Mouse (Mus musculus) forebrain, embryonic 11.5 days (tissue): ENCODE results near the gene Wdr20. TPM values are rescaled to one million over a fixed set of nuclear protein-coding genes. Genes with fewer than 3 reads are reported as not detected.

ENCODE experiments used
- ATAC-seq: fragments of 200-750 bp; cut with Nextera tagmentation; replicated peaks from 2 replicates; pipeline ENCODE4 v1.8.0; 2017; ENCODE audit warnings: moderate TSS enrichment; ENCODE audit not compliant: low FRiP score
- DNase-seq: peaks from one replicate; pipeline ENCODE4 v3.0.0-alpha.2; 2017; ENCODE audit warnings: low spot score
- H3K27ac ChIP-seq: fragments of 300-500 bp; sonication (generic); 2 replicates; pipeline ENCODE4 v1.5.1; 2014; ENCODE audit warnings: low read depth, low read length
- H3K27me3 ChIP-seq: fragments of 300-500 bp; sonication (generic); 2 replicates; pipeline ENCODE4 v1.6.1; 2014; ENCODE audit warnings: mild to moderate bottlenecking, low read length, mixed read lengths; ENCODE audit not compliant: control insufficient read depth, insufficient read depth
- H3K36me3 ChIP-seq: fragments of 300-500 bp; sonication (generic); 2 replicates; pipeline ENCODE4 v1.6.1; 2014; ENCODE audit warnings: mild to moderate bottlenecking, low read length, moderate library complexity, mixed read lengths; ENCODE audit not compliant: control insufficient read depth, insufficient read depth
- H3K4me1 ChIP-seq: fragments of 300-500 bp; sonication (generic); replicated peaks from 2 replicates; pipeline ENCODE4 v1.6.1; 2014; ENCODE audit warnings: low read length, mixed read lengths; ENCODE audit not compliant: control insufficient read depth, insufficient read depth
- H3K4me2 ChIP-seq: fragments of 300-500 bp; sonication (generic); 2 replicates; pipeline ENCODE4 v1.6.1; 2014; ENCODE audit warnings: low read depth, mild to moderate bottlenecking, low read length, moderate library complexity, mixed read lengths; ENCODE audit not compliant: severe bottlenecking
- H3K4me3 ChIP-seq: fragments of 300-500 bp; sonication (generic); 2 replicates; pipeline ENCODE4 v1.5.1; 2014; ENCODE audit warnings: low read depth, low read length
- H3K9ac ChIP-seq: fragments of 300-500 bp; sonication (generic); 2 replicates; pipeline ENCODE4 v1.6.1; 2014; ENCODE audit warnings: low read length
- H3K9me3 ChIP-seq: fragments of 300-500 bp; sonication (generic); 2 replicates; pipeline ENCODE4 v1.6.1; 2016; ENCODE audit warnings: low read length, mixed read lengths; ENCODE audit not compliant: control insufficient read depth
- WGBS: fragments of 180-500 bp; shearing (Covaris S2); extraction: QIAGEN DNeasy Blood & Tissue Kit; methylation state at CpG from one replicate; pipeline ENCODE4 v1.1.7; 2014; 5-methylcytosine and 5-hydroxymethylcytosine counted together
- polyA plus RNA-seq: library from polyadenylated mRNA; unstranded; fragments of >200 nt; fragmentation: Nextera tagmentation; extraction: Ambion mirVana; gene quantifications from 2 replicates; pipeline ENCODE4 v1.2.1, GENCODE M21; 2014

Gene Wdr20
- polyA plus RNA-seq, 1 experiment from 2014 or later: 30.4 TPM

DNA sequence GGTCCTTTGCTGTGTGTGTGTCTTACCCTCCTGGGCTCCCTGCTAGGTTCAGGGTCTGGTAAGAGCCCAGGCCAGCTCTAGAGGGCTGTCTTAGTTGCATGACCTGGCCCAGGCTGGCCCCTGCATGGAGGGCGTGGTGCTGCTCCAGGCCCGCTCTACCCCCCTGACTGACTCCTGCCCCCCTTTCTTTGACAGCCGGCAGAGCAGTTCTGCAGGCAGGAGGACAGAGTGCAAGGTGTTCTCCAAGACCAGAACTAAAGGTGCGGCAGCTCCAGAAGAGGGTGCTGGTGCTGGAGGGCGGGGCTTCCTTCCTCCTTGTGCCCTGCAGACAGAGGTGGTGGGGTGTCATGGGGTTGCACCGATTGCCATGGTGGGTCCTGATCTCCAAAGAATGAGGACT, 59.0 kb downstream of the Wdr20 start:
- no peak overlapping the region for H3K4me3 ChIP-seq
- no peak overlapping the region for H3K9ac ChIP-seq
- WGBS: 86% methylated on average over 6 of the region's 6 CpGs
- H3K9me3 ChIP-seq: no peaks in the 10 kb centered on the region
- H3K27me3 ChIP-seq: no peaks in the 10 kb centered on the region
- ATAC-seq (no peak), DNase-seq (no peak)
- H3K27ac ChIP-seq: no peak overlapping the region
- no peaks in the 10 kb centered on the region for H3K36me3 ChIP-seq
- no peak overlapping the region for H3K4me2 ChIP-seq
- no peaks in the 10 kb centered on the region for H3K4me1 ChIP-seq

DNA sequence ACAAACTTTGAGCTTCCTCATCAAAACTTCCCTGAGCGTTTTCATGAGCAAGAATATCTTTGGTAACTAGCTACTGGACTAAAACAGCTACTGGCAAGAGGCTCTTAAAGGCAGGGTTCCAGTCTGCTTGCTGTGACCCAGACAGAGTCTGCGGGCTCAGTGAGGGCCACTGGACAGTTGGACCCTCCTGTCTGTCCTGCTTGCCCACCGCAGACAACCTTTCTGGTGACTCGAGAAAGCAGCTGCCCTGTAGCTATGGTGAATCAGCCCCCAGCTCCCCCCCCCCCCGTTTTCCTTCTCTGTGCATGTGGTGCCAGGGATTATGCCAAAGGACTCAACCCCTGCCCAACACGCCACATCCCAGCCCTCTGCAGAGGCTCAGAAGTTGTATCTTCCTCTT, 59.5 kb downstream of the Wdr20 start:
- no peak overlapping the region for H3K4me2 ChIP-seq
- no peak overlapping the region for H3K4me3 ChIP-seq
- H3K9ac ChIP-seq: no peak overlapping the region
- WGBS: 83% methylated on average over 6 of the region's 6 CpGs
- no peaks in the 10 kb centered on the region for H3K36me3 ChIP-seq
- no peaks in the 10 kb centered on the region for H3K9me3 ChIP-seq
- H3K27ac ChIP-seq: no peak overlapping the region
- no peaks in the 10 kb centered on the region for H3K4me1 ChIP-seq
- DNase-seq (no peak), ATAC-seq (no peak)
- H3K27me3 ChIP-seq: no peaks in the 10 kb centered on the region

DNA sequence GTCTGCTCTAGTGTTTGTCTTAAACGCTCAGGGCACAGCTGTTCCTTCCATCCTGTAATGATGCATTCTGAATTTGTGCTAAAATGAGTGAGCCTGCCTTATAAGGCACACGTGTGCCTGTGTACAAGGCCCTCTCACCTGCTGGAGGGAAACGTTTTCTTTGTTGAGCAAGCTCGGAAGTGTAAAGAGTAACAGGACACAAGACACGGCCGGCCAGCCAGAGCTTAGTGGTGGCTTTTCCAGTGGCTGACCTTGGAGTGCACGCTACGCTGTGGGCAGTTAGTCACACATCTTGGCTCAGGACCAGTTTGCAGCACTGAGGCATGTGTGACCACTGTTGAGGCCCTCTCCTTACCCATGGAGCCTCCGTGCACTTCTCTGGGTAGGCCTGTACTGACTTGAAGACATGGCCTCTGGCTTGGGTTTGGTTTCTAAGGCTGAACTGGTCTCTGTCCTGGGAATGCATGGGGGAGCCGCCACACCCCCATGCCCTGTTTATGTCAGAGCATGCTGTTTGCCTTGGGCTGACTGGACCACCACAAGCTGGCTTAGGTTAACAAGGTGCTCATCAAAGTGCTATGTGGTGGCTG, 60.2 kb downstream of the Wdr20 start:
- Histone ChIP-seq H3K27me3 (no peaks in the 10 kb centered on the region), H3K9me3 (no peaks in the 10 kb centered on the region), H3K27ac (no peak overlapping the region), H3K4me1 (no peaks in the 10 kb centered on the region), H3K4me2 (no peak overlapping the region), H3K4me3 (no peak overlapping the region), H3K9ac (no peak overlapping the region), H3K36me3 (no peaks in the 10 kb centered on the region)
- ATAC-seq (no peak), DNase-seq (no peak)
- 93% methylated on average over 10 of the region's 10 CpGs for WGBS

- DNase-seq (no peak), ATAC-seq (no peak)
- no peak overlapping the region for H3K4me3 ChIP-seq
- H3K9ac ChIP-seq: no peak overlapping the region
- no peaks in the 10 kb centered on the region for H3K9me3 ChIP-seq
- no peaks in the 10 kb centered on the region for H3K4me1 ChIP-seq
- H3K27me3 ChIP-seq: no peaks in the 10 kb centered on the region
- no peak overlapping the region for H3K27ac ChIP-seq
- H3K36me3 ChIP-seq: no peaks in the 10 kb centered on the region
- H3K4me2 ChIP-seq: no peak overlapping the region
- 95% methylated on average over 4 of the region's 4 CpGs for WGBS
These were observed 61.5 kb downstream of the Wdr20 start for GRCm38 (mm10) chr12:110799226-110799625.

- ATAC-seq: no peak
- H3K4me1 ChIP-seq: 0 out of 2 replicates have a peak, but pooled peaks cover 2% of the 10 kb centered on the region
- no peak overlapping the region for H3K4me3 ChIP-seq
- H3K9me3 ChIP-seq: no peaks in the 10 kb centered on the region
- no peaks in the 10 kb centered on the region for H3K36me3 ChIP-seq
- no peak for DNase-seq
- no peaks in the 10 kb centered on the region for H3K27me3 ChIP-seq
- no peak overlapping the region for H3K9ac ChIP-seq
- no peak overlapping the region for H3K27ac ChIP-seq
- no peak overlapping the region for H3K4me2 ChIP-seq
- WGBS: 83% methylated on average over 10 of the region's 10 CpGs
These were observed 64.2 kb downstream of the Wdr20 start for GRCm38 (mm10) chr12:110801876-110802464.

DNA sequence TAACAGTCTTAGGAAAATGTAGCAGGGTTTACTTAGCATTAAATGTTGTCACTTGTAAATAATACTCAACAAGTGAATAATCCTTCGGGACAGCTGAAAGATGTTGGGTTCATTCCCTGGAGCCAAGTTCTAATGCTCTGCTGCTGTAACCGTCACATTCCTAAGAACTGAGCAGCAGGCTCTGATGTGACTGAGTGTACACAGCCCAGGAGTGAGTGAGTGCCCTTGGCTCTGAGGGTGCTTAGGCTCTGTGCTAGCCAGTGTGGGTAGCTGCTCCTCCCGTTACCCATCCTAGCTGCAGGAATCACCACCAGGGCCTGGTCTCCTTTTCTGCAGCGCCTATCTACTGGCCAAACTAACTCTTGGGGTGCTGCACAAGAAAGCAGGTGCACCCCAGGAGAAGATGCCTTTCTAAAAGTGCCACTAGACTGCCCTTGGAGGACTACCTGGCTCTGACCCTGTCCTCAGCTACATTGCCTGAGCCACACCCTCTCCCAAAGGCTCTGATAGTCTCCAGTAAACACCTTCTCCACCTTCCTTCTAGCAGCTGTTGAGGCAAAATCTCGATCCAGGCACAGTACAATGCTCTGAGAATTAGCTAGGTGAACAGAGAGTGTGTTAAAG, 65.0 kb downstream of the Wdr20 start:
- WGBS: 91% methylated on average over 5 of the region's 5 CpGs
- Histone ChIP-seq H3K9me3 (no peaks in the 10 kb centered on the region), H3K27me3 (no peaks in the 10 kb centered on the region), H3K36me3 (no peaks in the 10 kb centered on the region), H3K4me3 (no peak overlapping the region), H3K27ac (no peak overlapping the region), H3K4me2 (no peak overlapping the region), H3K9ac (no peak overlapping the region), H3K4me1 (0 out of 2 replicates have a peak, but pooled peaks cover 2% of the 10 kb centered on the region)
- ATAC-seq (no peak), DNase-seq (no peak)

DNA sequence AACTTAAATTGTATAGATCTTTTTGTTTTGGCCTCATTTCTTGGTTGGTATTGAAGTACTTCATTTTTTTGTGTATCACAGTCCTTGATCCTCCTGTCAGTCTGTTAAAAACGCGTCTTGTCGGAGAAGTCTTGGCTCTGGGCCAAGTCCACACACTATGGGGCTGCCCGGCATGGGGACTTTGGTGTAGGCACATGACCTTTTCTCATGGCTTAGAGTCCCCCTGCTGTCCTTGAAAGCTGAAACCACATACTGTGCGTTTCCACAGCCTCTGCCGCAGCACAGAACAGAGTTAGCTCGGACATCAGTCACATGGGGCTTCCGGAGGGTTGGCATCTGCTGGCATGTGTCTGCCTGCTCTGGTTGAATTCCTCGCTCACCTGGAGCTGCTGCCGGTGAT, 66.5 kb downstream of the Wdr20 start:
- no peaks in the 10 kb centered on the region for H3K36me3 ChIP-seq
- DNase-seq (peak; percentile 64), ATAC-seq (peak; percentile 60; the same call in 1 of the 2 replicates)
- no peaks in the 10 kb centered on the region for H3K27me3 ChIP-seq
- WGBS: 39% methylated on average over 10 of the region's 10 CpGs
- 0 out of 2 replicates have a peak, but pooled peaks cover 5% of the 10 kb centered on the region for H3K4me1 ChIP-seq
- H3K4me3 ChIP-seq: no peak overlapping the region
- H3K4me2 ChIP-seq: no peak overlapping the region
- no peak overlapping the region for H3K9ac ChIP-seq
- H3K27ac ChIP-seq: no peak overlapping the region
- no peaks in the 10 kb centered on the region for H3K9me3 ChIP-seq

DNA sequence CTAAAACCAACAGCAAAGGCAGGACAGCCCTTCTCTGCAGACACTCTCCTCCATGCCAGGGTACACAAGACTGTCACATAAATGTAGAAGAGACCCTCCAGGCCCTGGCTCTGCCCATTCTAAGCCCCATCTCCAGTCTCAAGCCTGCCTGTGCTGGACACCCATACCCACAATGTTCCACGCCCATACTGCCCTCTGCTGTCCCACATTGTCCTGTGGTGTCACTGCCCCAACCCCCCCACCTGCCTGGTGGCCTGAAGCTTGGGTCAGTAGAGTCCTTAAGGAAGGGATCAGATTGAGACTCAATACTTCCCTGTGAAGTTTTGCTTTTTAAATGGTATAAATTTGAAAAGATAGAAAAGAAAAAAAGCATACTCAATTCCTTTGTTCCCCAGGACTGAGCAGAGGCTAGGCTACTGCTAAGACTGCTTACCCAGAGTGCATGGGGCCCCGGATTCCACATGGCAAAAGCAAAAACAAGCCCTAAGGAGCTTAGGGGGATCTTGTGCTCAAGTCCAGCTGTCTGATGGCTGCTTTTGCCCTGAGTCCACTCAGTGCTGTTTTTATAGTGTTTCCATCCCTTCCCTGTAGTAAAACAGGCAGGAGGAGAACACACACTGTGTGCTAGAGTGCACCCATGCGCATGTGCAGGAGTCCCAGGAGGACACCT, 68.7 kb downstream of the Wdr20 start:
- H3K4me1 ChIP-seq: 0 out of 2 replicates have a peak, but pooled peaks cover 5% of the 10 kb centered on the region
- DNase-seq (no peak), ATAC-seq (no peak)
- WGBS: 73% methylated on average over 3 of the region's 3 CpGs
- H3K27me3 ChIP-seq: no peaks in the 10 kb centered on the region
- no peak overlapping the region for H3K4me2 ChIP-seq
- H3K4me3 ChIP-seq: no peak overlapping the region
- no peaks in the 10 kb centered on the region for H3K9me3 ChIP-seq
- no peak overlapping the region for H3K27ac ChIP-seq
- no peaks in the 10 kb centered on the region for H3K36me3 ChIP-seq
- no peak overlapping the region for H3K9ac ChIP-seq
